Mouse (Mus musculus): ENCODE measurements around the gene Mrps6. TPM values are rescaled to one million over a fixed set of nuclear protein-coding genes. Genes with fewer than 3 reads are reported as not detected.

The Mrps6 gene
- 64.2 and 67.0 TPM in 2 replicates for polyA plus RNA-seq (2011; ENCODE audit: insufficient read depth, insufficient read length, low read depth, missing spikeins)

DNA sequence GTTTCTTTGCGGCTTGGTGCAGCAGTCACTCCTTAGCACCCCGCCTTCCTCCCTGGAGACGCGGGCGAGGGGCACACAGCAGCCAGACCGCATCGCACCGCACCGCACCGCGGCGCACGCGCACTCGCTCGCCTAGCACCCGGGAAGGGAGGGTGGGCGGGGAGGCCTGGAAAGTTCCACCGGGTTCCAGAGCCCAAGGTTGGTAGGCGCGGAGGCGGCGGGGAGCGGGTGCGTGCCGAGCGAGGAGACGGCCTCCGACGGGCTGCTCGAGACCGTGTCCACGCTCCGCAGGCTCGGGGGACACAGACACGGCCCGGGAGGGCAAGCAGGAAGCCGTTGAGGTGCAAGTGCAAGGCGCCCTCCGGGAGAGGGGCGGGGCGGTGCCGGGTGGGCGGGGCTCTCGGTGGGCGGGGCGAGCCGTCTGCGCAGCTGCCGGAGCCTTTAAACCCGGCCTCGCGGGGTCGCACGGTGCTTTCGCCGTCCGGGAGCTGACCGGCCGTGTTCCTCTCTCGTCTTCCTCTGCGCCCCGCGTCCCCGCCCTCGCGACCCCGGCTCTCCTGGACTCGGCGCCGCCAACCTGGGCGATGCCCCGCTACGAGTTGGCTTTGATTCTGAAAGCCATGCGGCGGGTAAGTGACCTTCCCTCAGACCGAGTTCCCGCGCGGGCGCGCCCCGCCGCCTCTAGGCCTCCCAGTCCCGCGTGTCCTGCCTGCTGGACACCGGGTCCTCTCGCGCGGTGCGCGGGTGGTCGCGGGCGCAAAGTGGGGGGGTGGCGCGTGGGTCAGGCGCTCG, at the start of gene Mrps6, which contains the start of the genes Gm49711 and Slc5a3:
Gene Mrps6 (plus strand): TSS at position 419 of the 792 bp plus-strand sequence.
Gene Gm49711 (plus strand): TSS at position 465 of the 792 bp plus-strand sequence.
Gene Slc5a3 (plus strand): TSS at position 471 of the 792 bp plus-strand sequence.
- TF ChIP-seq EP300 (IDR thresholded peaks at IDR 0.05; ENCODE audit: insufficient read depth, low read depth, low read length) (no peak), POLR2A (IDR thresholded peaks at IDR 0.05; ENCODE audit: insufficient read depth, low read length) (peak; percentile 70)
- no peak within 1 kb of the TSS for H3K27ac ChIP-seq (ENCODE audit: insufficient read depth, low read length)

DNA sequence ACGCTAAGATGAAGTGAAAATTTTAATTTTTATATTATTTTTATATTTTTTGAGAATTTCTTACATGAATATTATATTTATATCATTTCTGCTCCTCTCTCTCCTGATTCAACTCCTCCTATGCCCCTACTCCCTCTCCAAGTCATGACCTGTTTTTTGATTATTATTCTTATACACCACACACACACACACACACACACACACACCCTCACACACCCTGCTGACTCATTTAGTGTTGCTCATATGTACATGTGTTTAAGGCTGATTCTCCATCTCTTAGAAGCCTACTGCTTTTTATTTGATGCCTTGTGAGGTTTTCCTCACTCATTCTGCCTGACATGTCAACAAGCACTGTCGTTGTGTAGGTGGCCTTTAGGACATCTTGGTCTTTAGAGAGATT, 48.5 kb upstream of the Mrps6 start:
- Histone ChIP-seq H3K27me3 (ENCODE audit: control insufficient read depth, insufficient read depth, low read length, poor library complexity, severe bottlenecking) (no peaks in the 10 kb centered on the region), H3K9ac (ENCODE audit: low read depth, poor library complexity, severe bottlenecking) (no peak overlapping the region), H3K27ac (ENCODE audit: insufficient read depth, low read length) (no peak overlapping the region), H3K4me1 (ENCODE audit: control insufficient read depth, insufficient read depth, low read length) (no peaks in the 10 kb centered on the region), H3K9me3 (replicated peaks; ENCODE audit: control insufficient read depth, insufficient read depth, low read length, poor library complexity, severe bottlenecking) (no peaks in the 10 kb centered on the region), H3K36me3 (ENCODE audit: control insufficient read depth, insufficient read depth, low read length, poor library complexity, severe bottlenecking) (no peaks in the 10 kb centered on the region), H3K4me3 (ENCODE audit: low read depth, low read length) (no peak overlapping the region)
- no peak for TF ChIP-seq EP300 (IDR thresholded peaks at IDR 0.05; ENCODE audit: insufficient read depth, low read depth, low read length)
- no peak for TF ChIP-seq CTCF (IDR thresholded peaks at IDR 0.05; ENCODE audit: low read depth, low read length)
- TF ChIP-seq POLR2A (IDR thresholded peaks at IDR 0.05; ENCODE audit: insufficient read depth, low read length), result no peak

More for the DNA sequence above, at the start of gene Mrps6, which contains the start of the genes Gm49711 and Slc5a3:
- Histone ChIP-seq H3K9me3 (replicated peaks; ENCODE audit: control insufficient read depth, insufficient read depth, low read length, poor library complexity, severe bottlenecking) (no peaks in the 10 kb centered on the region), H3K36me3 (ENCODE audit: control insufficient read depth, insufficient read depth, low read length, poor library complexity, severe bottlenecking) (peaks cover 3% of the 10 kb centered on the region; the same call in 1 of the 2 replicates), H3K9ac (ENCODE audit: low read depth, poor library complexity, severe bottlenecking) (peak within 1 kb of the TSS; percentile 94), H3K27me3 (ENCODE audit: control insufficient read depth, insufficient read depth, low read length, poor library complexity, severe bottlenecking) (no peaks in the 10 kb centered on the region), H3K4me3 (ENCODE audit: low read depth, low read length) (peak within 1 kb of the TSS; percentile 82), H3K4me1 (ENCODE audit: control insufficient read depth, insufficient read depth, low read length) (no peaks in the 10 kb centered on the region)

DNA sequence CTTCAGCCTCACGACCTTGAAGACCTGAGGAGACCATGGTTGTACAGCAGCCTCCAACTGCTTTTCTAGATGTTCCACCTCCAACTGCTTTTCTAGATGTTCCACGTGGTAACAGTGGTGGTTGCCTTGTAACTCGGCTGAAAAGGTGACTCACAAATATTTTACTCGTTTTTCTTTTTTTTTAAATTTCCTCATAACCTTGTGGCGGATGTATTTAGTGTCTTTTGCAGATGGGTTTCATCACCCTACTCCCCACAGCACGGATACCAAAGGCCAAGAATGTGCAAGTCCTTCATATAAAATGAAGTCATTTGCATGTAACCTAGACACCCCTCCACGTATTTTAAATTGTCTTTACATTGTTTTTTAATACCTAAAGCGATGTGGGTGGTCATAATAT, 41.3 kb upstream of the Mrps6 start:
- no peak overlapping the region for H3K9ac ChIP-seq (ENCODE audit: low read depth, poor library complexity, severe bottlenecking)
- peaks cover 2% of the 10 kb centered on the region for H3K4me1 ChIP-seq (ENCODE audit: control insufficient read depth, insufficient read depth, low read length)
- TF ChIP-seq POLR2A (IDR thresholded peaks at IDR 0.05; ENCODE audit: insufficient read depth, low read length) (no peak), CTCF (IDR thresholded peaks at IDR 0.05; ENCODE audit: low read depth, low read length) (no peak), EP300 (IDR thresholded peaks at IDR 0.05; ENCODE audit: insufficient read depth, low read depth, low read length) (no peak)
- H3K27me3 ChIP-seq (ENCODE audit: control insufficient read depth, insufficient read depth, low read length, poor library complexity, severe bottlenecking), result no peaks in the 10 kb centered on the region
- no peak overlapping the region for H3K27ac ChIP-seq (ENCODE audit: insufficient read depth, low read length)
- H3K4me3 ChIP-seq (ENCODE audit: low read depth, low read length), result no peak overlapping the region
- H3K36me3 ChIP-seq (ENCODE audit: control insufficient read depth, insufficient read depth, low read length, poor library complexity, severe bottlenecking), result no peaks in the 10 kb centered on the region
- H3K9me3 ChIP-seq (replicated peaks; ENCODE audit: control insufficient read depth, insufficient read depth, low read length, poor library complexity, severe bottlenecking), result peaks cover 6% of the 10 kb centered on the region

DNA sequence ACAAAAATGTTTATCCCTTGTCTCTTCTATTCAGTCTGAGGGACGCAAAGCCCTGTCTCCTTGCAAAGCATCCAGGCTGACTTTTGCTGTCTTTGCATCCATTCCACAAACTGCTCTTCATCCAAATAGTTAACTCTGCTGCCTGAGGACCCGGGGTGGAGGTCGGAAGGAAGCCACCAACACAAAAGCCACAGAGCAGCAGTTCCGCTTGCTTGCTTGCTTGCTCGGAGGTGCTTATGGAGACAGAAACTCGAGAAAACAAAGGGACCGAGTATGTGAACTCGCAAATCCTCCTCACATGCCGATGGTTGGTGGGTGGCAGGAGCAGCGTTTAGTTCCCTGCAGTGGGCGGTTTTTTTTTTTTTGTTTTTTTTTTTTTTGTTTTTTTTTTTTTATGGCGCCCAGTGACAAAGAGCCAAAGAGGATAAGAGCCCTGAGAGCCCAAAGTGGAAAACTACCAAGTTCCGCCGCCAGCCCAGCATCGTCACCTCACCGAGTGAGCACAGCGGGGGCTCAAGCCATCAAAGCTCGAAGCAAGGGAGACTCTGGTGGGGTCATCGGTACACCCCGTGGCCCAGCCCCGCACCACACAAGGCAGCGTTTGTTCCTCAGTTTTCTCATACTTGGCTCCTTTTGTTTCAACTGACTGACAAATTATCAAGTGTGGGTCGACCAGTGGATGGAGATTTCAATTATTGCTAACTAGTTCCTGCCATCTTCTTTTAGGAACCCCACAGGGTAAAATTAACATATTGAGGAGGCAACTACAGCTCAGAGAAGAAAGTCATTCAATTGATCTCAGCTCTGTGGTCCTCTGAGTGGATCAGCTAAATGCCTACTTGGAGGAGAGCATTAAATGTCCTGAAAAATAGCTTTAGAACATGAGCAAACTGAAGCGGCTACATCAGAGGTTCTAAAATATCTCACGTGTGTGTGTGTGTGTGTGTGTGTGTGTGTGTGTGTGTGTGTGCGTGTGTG, 38.6 kb upstream of the Mrps6 start:
- H3K27ac ChIP-seq (ENCODE audit: insufficient read depth, low read length), result no peak overlapping the region
- no peaks in the 10 kb centered on the region for H3K36me3 ChIP-seq (ENCODE audit: control insufficient read depth, insufficient read depth, low read length, poor library complexity, severe bottlenecking)
- H3K9me3 ChIP-seq (replicated peaks; ENCODE audit: control insufficient read depth, insufficient read depth, low read length, poor library complexity, severe bottlenecking), result peaks cover 6% of the 10 kb centered on the region
- no peak overlapping the region for H3K9ac ChIP-seq (ENCODE audit: low read depth, poor library complexity, severe bottlenecking)
- peak overlapping the region; percentile 27; the same call in 1 of the 2 replicates for H3K4me3 ChIP-seq (ENCODE audit: low read depth, low read length)
- TF ChIP-seq POLR2A (IDR thresholded peaks at IDR 0.05; ENCODE audit: insufficient read depth, low read length) (no peak), CTCF (IDR thresholded peaks at IDR 0.05; ENCODE audit: low read depth, low read length) (no peak), EP300 (IDR thresholded peaks at IDR 0.05; ENCODE audit: insufficient read depth, low read depth, low read length) (no peak)
- H3K27me3 ChIP-seq (ENCODE audit: control insufficient read depth, insufficient read depth, low read length, poor library complexity, severe bottlenecking), result no peaks in the 10 kb centered on the region
- peaks cover 2% of the 10 kb centered on the region for H3K4me1 ChIP-seq (ENCODE audit: control insufficient read depth, insufficient read depth, low read length)

DNA sequence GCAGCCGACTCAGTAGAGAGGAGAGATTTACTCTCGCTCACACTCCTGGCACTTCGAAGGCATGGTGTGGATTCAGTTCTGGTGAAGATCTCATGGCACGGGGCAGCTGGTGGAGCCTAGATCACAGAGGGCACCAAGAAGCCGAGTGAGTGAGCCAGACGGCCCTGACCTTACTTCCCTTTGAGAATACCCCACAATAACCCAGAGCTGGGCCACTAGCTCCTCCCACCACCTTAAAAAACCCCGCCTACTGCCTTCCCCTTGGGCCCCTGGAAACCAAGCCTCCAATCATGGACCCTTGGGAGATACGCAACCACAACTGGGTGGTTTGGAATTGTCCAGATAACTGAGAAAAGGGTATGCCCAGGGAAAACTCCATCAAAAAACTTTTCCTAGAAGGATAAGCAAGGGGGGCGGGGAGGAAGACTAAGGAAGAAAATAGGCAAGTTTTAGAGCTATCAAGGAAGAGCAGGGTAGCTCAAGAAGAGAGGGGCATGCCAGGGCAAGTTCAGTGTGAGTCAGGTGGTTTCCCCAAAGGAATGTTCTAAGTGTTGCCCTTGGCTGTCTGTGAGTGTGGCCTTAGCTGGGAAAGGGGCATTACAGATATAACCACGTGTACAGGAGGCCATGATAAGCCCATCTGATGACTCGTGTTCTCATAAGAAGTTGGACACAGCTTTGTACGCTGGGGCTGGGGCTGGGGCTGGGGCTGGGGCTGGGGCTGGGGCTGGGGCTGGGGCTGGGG, 36.2 kb upstream of the Mrps6 start:
- TF ChIP-seq EP300 (IDR thresholded peaks at IDR 0.05; ENCODE audit: insufficient read depth, low read depth, low read length) (no peak), CTCF (IDR thresholded peaks at IDR 0.05; ENCODE audit: low read depth, low read length) (no peak), POLR2A (IDR thresholded peaks at IDR 0.05; ENCODE audit: insufficient read depth, low read length) (no peak)
- Histone ChIP-seq H3K9ac (ENCODE audit: low read depth, poor library complexity, severe bottlenecking) (no peak overlapping the region), H3K4me3 (ENCODE audit: low read depth, low read length) (no peak overlapping the region), H3K4me1 (ENCODE audit: control insufficient read depth, insufficient read depth, low read length) (peaks cover 2% of the 10 kb centered on the region), H3K9me3 (replicated peaks; ENCODE audit: control insufficient read depth, insufficient read depth, low read length, poor library complexity, severe bottlenecking) (peaks cover 6% of the 10 kb centered on the region), H3K36me3 (ENCODE audit: control insufficient read depth, insufficient read depth, low read length, poor library complexity, severe bottlenecking) (no peaks in the 10 kb centered on the region), H3K27me3 (ENCODE audit: control insufficient read depth, insufficient read depth, low read length, poor library complexity, severe bottlenecking) (no peaks in the 10 kb centered on the region), H3K27ac (ENCODE audit: insufficient read depth, low read length) (no peak overlapping the region)
